Mouse (Mus musculus): ENCODE measurements around the gene Spcs3.

DNA sequence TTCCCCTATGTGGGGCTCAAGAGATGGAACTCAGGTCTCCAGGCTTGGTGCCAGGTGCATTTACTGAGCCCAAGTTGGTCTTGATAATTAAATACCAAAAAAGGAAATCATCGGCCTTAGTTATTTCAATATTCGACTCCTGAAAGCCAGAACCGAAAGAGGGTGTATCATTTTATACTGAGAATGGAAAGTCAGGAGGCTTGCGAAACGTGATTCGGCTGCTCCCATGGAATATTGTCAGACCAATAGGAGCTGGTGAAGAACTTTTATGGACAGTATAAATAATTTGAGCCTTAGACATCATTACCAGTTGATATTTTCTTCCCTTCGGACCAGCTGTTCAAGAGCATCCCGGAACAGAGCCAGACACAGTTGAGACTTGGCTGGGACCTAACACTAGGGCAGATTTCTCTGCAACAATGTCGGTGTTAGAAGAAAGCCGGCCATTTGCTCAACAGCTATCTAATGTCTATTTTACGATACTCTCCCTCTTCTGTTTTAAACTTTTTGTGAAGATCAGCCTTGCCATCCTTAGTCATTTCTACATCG is 20.3 kb upstream of the Spcs3 start:
- TF ChIP-seq CTCF (IDR thresholded peaks at IDR 0.05; ENCODE audit: low read depth) (no peak), EP300 (IDR thresholded peaks at IDR 0.05; ENCODE audit: low read depth) (no peak)

Measured in liver, postnatal 0 days (tissue).